Mouse (Mus musculus): ENCODE results near the gene Lrrc8b.

DNA sequence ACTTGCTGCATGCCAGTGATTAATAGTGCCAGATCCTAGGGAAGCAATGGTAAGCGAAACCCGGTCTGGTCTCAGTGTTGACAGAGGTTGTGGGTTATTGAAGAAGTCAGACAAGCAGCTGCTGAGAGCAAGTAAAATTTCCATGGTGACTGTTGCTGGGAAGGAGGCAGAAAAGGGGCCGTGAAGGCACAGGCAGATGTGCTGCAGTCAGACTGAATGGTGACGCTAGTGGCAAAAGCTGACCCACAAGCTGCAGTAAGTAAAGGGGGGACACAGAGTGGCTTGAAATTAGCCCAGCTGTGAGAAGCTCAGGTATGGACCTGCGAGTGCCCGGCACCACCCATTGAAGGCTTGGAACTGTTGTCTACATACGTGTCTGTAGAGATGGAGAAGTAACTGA is 11.8 kb downstream of the Lrrc8b start:
- no peak for TF ChIP-seq CTCF (IDR thresholded peaks at IDR 0.05; ENCODE audit: low read depth, low read length)
- TF ChIP-seq GATA2 (IDR thresholded peaks at IDR 0.05; ENCODE audit: borderline replicate concordance, low read depth, low read length): no peak
- no peak for TF ChIP-seq GATA1 (IDR thresholded peaks at IDR 0.05; ENCODE audit: borderline replicate concordance, low read length)

Data from G1E (cell line).